Mouse (Mus musculus) MEL (cell line): ENCODE data around the gene Dock3.

ENCODE experiments used
- CHD1 ChIP-seq: IDR thresholded peaks from 2 replicates; pipeline ENCODE4 v1.6.1; 2012; ENCODE audit warnings: low read depth, mild to moderate bottlenecking, inconsistent platforms, low read length, improper control_type of control experiment
- CTCF ChIP-seq, 3 experiments: IDR thresholded peaks in 2 of 3; conservative IDR thresholded peaks in 1 of 3; 2 replicates each; pipeline ENCODE4 v1.5.1; 2011 to 2012; ENCODE audit warnings: low read length in 3 of 3, low read depth in 2 of 3, mild to moderate bottlenecking in 2 of 3, improper control_type of control experiment in 1 of 3, inconsistent platforms in 1 of 3, mixed read lengths in 1 of 3, moderate library complexity in 1 of 3; ENCODE audit not compliant: control insufficient read depth in 1 of 3, insufficient read depth in 1 of 3, poor library complexity in 1 of 3, severe bottlenecking in 1 of 3
- E2F4 ChIP-seq: IDR thresholded peaks from 2 replicates; pipeline ENCODE4 v1.6.1; 2011; ENCODE audit warnings: low read depth, low read length, improper control_type of control experiment, borderline replicate concordance
- HCFC1 ChIP-seq: IDR thresholded peaks from 2 replicates; pipeline ENCODE4 v1.6.1; 2012; ENCODE audit warnings: low read depth, mild to moderate bottlenecking, inconsistent platforms, low read length, improper control_type of control experiment, moderate library complexity
- MAFK ChIP-seq: IDR thresholded peaks from 2 replicates; pipeline ENCODE4 v1.6.1; 2011; ENCODE audit warnings: low read depth, mild to moderate bottlenecking, low read length, improper control_type of control experiment, borderline replicate concordance
- MAX ChIP-seq: IDR thresholded peaks from 2 replicates; pipeline ENCODE4 v1.6.1; 2011; ENCODE audit warnings: low read length, improper control_type of control experiment
- MAZ ChIP-seq: IDR thresholded peaks from 2 replicates; pipeline ENCODE4 v1.6.1; 2012; ENCODE audit warnings: low read depth, mild to moderate bottlenecking, inconsistent platforms, low read length, improper control_type of control experiment
- POLR2A ChIP-seq, 2 experiments: IDR thresholded peaks; 2 replicates each; pipeline ENCODE4 v1.6.1; 2011 to 2012; ENCODE audit warnings: low read length in 2 of 2, mild to moderate bottlenecking in 2 of 2, control low read depth in 1 of 2, improper control_type of control experiment in 1 of 2, low read depth in 1 of 2, moderate library complexity in 1 of 2; ENCODE audit not compliant: control insufficient read depth in 1 of 2, insufficient read depth in 1 of 2, poor library complexity in 1 of 2
- SIN3A ChIP-seq: IDR thresholded peaks from 2 replicates; pipeline ENCODE4 v1.6.1; 2012; ENCODE audit warnings: low read length, improper control_type of control experiment, inconsistent platforms
- SMC3 ChIP-seq: IDR thresholded peaks from 2 replicates; pipeline ENCODE4 v1.6.1; 2011; ENCODE audit warnings: low read depth, low read length, improper control_type of control experiment
- TBP ChIP-seq: IDR thresholded peaks from 2 replicates; pipeline ENCODE4 v1.8.0; 2011; ENCODE audit warnings: low read depth, low read length, improper control_type of control experiment
- USF2 ChIP-seq, 2 experiments: IDR thresholded peaks; 2 replicates each; pipeline ENCODE4 v1.6.1; 2011 to 2012; ENCODE audit warnings: improper control_type of control experiment in 2 of 2, low read length in 2 of 2, borderline replicate concordance in 1 of 2, inconsistent platforms in 1 of 2, low read depth in 1 of 2, mild to moderate bottlenecking in 1 of 2; ENCODE audit not compliant: insufficient read depth in 1 of 2
- ZC3H11A ChIP-seq: IDR thresholded peaks from 2 replicates; pipeline ENCODE4 v1.6.1; 2012; ENCODE audit warnings: low read depth, mild to moderate bottlenecking, inconsistent platforms, low read length, improper control_type of control experiment
- ZKSCAN1 ChIP-seq: IDR thresholded peaks from 2 replicates; pipeline ENCODE4 v1.6.1; 2012; ENCODE audit warnings: low read depth, mild to moderate bottlenecking, inconsistent platforms, low read length, improper control_type of control experiment, moderate library complexity

GRCm38 (mm10) chr9:107261792-107262191, 30.1 kb upstream of the Dock3 start:
- 0 out of 2 replicates have a peak, but pooled peaks have one; percentile 21 for TF ChIP-seq SIN3A
- TF ChIP-seq CTCF (IDR thresholded peaks at IDR 0.05 in 2 of 3, conservative IDR thresholded peaks at IDR 0.05 in 1 of 3; ENCODE audit: control insufficient read depth in 1 of 3, insufficient read depth in 1 of 3, low read depth in 2 of 3, low read length in 3 of 3, poor library complexity in 1 of 3, severe bottlenecking in 1 of 3) = peak in 1 of 3 experiments; percentile 15; a peak in 2 of 6 replicates
- no peak for TF ChIP-seq SMC3
- TF ChIP-seq USF2 (IDR thresholded peaks at IDR 0.05; ENCODE audit: borderline replicate concordance in 1 of 2, insufficient read depth in 1 of 2, low read depth in 1 of 2, low read length in 2 of 2) = no peak
- no peak for TF ChIP-seq POLR2A (IDR thresholded peaks at IDR 0.05; ENCODE audit: control insufficient read depth in 1 of 2, insufficient read depth in 1 of 2, low read depth in 1 of 2, low read length in 2 of 2, poor library complexity in 1 of 2)
- TF ChIP-seq MAFK = no peak
- no peak for TF ChIP-seq HCFC1
- TF ChIP-seq ZKSCAN1 = no peak
- no peak for TF ChIP-seq MAX
- no peak for TF ChIP-seq TBP
- no peak for TF ChIP-seq MAZ
- no peak for TF ChIP-seq CHD1
- no peak for TF ChIP-seq E2F4
- no peak for TF ChIP-seq ZC3H11A
